Mouse (Mus musculus): ENCODE data around the gene Gtdc1.

- no peak for TF ChIP-seq CTCF (IDR thresholded peaks at IDR 0.05; ENCODE audit: control insufficient read depth, insufficient read depth, low read length)
- no peak for TF ChIP-seq POLR2A (IDR thresholded peaks at IDR 0.05; ENCODE audit: borderline replicate concordance, control insufficient read depth, low read depth, low read length)
These were observed 77.8 kb downstream of the Gtdc1 start for GRCm38 (mm10) chr2:44849666-44850065.
